Mouse (Mus musculus): ENCODE data around the gene Gapvd1. TPM values are rescaled to one million over a fixed set of nuclear protein-coding genes. Genes with fewer than 3 reads are reported as not detected.
"Not testable (repeated sequence)": the region's sequence is repeated elsewhere in the genome, so short reads cannot be mapped to it uniquely, and the experiment has no call there.

Gene Gapvd1
- total RNA-seq (2021): 100 to 1,000 TPM in 1 of 2 experiments, 10 to 100 TPM in 1; 96.2 to 104 TPM

DNA sequence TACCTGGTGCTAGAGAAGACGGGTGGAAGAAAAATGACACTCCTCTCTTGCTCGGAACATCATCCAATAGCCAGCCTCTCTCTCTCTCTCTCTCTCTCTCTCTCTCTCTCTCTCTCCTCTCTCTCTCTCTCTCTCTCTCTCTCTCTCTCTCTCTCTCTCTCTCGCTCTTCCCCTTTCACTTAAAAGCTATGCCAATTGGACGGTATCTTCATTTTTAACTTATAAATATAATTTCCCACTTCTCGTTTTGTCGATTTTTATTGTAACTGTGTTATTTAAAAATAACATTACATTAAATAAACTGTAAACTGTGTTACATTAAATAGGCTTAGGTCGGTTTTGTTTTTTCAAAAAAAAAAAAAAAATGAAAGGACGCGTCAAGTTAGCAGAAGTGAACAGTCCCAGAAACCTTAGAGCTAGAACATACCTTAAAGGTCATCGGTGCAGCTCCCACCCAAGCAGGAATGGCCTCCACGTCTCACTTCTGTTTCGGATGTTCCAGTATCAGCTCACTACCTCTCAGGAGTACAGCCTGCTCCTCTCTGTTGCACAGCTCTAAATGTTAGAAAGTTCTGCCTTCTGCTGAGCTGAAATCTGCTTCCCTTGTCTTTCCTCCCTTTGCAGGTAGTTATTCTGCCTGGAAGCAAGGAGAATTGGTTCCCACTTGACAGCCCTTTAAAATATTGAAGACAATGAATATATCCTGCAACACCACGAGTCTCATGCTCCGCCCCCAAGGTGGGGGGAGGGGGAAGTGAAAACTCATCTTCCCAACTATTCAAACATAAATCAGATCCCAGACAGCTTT lies at the start of gene Gapvd1:
Gene Gapvd1, minus strand, starts transcription at position 682 of the 808 bp plus-strand sequence.
- DNase-seq (ENCODE audit: extremely low spot score in 1 of 2, low spot score in 1 of 2): no peak

DNA sequence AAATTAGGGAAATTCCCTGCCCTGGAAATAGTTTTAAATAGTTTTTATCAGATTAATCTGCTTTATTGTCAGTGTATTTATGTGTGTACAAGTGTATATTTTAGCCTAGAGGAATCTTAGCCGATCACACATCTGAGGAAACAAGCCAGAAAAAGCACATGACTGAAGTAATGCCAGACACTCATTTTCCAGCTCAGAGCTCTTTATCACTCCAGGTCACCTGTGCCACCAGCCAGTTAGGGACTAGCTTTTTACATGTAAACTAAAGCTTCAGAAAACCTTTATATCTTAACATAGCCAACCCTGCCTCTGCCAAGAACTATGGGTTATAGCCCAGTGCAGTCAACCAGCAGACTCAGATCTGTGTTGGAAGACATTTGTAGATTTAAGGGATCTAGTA lies 49.8 kb upstream of the Gapvd1 start:
- DNase-seq (ENCODE audit: extremely low spot score in 1 of 2, low spot score in 1 of 2): no peak

DNA sequence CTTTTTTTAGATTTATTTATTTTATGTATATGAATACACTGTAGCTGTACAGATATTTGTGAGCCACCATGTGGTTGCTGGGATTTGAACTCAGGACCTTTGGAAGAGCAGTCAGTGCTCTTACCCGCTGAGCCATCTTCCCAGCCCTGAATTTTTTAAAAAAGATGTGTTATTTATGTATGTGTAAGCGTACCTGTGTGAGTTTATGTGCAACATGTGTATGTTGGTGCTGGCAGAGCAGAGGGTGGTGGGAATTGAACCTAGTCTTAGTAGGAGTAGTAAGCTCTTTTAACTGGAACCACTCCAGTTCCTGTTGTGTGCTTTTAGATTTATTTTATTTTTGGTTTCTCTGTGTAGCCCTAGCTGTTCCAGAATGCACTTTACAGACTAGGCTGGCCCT lies 49.1 kb upstream of the Gapvd1 start:
- DNase-seq (ENCODE audit: extremely low spot score in 1 of 2, low spot score in 1 of 2): no peak

DNA sequence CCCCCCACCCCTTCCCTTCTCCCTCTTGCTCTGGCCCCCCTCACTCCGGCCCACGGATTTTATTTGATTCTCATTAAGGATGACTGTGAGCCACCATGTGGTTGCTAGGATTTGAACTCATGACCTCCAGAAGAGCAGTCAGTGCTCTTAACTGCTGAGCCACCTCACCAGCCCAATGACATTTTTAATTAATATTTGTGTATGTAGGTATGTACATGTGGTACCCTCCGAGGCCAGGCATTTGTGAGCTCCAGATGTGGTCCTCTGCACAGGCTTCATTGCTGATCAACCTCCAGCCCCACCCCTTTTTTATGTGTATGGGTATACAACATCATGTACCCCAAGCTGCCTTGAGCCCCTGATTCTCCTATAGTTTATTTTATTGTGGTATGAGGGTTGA lies 48.7 kb upstream of the Gapvd1 start:
- no peak for DNase-seq (ENCODE audit: extremely low spot score in 1 of 2, low spot score in 1 of 2)

DNA sequence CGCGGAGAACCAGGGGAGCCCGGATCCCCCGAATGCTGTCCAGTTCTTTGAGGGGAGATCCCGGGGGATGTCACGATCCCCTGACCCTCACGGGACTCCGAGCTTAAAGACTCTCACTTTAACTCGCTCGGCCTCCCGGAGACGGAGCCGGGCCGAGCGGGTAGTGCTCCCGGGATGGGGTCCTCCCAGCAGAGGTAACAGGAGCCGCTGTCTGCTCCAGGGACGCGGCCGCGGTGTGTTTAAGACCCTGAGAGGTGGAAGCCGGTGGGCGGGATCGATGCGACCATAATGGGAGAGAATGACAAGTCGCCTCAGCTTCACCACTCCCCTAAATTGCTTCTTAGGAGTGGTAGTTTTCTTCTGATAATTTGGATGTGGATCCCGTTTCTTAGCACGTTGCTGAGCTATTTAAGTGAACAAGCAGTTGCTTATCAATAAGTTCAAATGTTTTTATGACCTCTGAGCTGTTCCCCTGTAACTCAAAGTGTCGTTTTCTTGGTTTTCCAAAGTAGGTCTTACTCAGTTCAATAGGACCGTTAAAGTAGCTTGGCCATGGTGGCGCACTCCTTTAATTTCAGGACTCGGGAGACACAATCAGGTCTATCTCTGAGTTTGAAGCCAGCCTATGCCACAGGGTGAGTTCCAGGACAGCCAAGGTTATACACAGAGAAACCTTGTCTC lies 47.7 kb upstream of the Gapvd1 start:
- peak in 1 of 2 experiments; percentile 27 for DNase-seq (ENCODE audit: extremely low spot score in 1 of 2, low spot score in 1 of 2)

DNA sequence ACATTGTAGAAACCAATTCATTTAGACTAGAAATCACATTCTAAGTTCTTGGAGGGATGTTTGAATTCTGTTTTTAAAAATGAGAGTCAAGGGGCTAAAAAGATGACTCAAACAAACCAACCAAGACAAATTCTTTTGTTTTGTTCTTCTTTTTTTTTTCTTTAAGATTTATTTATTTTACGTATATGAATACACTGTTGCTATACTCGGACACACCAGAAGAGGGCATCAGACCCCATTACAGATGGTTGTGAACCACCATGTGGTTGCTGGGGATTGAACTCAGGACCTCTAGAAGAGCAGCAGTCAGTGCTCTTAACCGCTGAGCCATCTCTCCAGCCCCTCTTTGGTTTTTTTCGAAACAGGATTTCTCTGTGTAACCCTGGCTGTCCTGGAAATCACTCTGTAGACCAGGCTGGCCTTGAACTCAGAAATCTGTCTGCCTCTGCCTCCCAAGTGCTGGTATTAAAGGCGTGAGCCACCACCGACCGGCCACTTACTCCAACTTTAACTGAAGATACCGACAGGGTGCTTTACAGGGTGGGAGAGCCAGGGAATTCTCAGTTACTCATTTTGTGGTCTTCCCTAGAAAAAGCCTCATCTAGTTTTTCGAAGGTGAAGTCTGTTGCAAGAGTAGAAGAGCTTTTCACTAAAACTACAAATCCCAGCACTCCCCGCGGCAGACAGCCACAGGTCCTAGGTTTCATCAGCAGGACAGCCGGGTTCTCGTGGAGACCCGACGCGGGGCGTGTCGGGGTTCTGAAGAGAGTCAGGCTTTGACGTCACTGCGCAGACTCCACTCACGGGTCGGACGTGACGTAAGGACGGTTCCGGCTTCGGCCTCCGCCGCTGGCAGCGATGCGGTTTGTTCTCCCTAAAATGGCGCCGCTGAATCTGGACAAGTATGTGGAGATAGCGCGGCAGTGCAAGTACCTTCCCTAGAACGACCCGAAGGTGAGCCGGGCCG lies 46.8 kb upstream of the Gapvd1 start:
- DNase-seq (ENCODE audit: extremely low spot score in 1 of 2, low spot score in 1 of 2): peak; percentile 92 to 95

DNA sequence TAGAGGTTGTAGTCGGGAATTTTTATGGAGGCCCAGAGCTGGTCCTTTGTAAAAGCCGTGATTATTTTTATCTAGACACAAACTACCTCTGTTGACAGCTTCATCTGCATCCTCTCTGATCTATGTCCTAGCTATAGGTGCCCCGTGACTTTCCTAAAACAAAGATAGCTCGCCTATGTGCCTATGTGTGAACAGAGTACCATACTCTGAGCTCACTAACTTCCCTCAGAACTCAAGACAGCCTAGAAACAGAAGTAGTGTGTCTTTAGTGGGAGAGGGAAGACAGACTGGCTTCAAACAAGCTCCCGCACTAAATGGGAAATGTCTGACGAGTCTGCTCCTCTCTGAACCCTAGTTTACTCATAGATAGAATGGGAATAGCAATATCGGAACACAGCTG lies 45.3 kb upstream of the Gapvd1 start:
- DNase-seq (ENCODE audit: extremely low spot score in 1 of 2, low spot score in 1 of 2): no peak

DNA sequence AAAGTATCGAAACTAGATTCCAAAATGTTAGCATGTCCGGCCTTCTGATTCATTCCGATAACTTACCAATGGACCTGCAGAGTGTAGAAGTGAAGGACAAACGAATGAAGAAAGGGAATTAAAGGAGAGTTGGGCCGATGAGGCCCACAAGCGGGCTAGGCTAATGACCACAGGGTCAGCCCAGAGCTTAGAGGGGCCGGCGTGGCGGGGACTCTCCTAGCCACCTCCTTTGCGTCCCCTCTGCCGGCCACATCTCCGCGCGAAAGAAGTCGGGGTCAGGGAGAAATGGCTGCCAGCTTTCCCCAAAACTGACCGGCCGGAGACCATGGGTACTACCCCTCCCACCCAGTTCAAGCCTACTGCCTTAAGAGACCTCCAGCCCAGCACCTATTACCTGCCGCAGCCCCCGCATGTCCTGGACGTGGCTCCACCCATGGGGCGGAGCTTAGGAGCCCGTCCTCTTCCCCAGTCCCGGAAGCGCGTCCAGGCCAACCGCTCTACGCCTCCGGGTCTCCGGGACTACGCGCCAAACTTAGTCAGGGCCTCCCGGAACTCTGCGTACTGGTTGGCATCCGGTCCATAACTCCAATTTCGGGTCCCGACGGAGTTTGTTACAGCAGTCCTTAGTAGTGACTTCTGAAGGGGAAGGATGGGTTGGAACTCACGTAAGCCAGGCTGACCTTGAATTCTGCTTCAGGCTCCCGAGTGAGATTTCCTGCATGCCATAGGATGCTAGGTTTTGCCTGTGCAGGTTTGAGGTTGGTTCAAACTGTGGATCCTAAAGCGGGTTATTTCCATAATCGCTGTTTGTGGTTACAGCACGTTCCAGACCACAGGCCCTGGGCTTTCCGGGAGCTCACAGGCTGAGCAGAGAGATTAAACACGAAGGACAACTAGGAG lies 44.6 kb upstream of the Gapvd1 start, which contains the start of gene Rabepk:
Gene Rabepk, minus strand, starts transcription at position 556 of the 900 bp plus-strand sequence.
- peak; percentile 49 to 64 for DNase-seq (ENCODE audit: extremely low spot score in 1 of 2, low spot score in 1 of 2)

DNA sequence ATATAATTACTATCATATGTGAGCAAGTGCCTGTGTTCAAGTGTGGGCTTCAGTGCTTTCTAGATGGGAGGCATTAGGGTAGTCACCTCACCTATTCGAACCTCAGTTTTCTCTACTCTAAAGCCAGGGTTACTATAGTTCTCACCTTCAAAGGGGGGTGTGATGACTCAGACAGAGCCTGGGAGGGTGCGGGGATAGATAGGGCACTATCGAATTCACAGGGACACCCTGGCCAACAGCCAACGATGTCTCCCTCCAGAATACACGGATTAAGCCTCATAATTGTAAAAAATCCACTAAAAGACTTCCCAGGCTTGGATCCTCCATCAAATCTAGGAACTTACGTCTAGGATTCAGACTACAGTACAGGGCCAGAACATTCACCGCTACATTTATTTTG lies 40.4 kb upstream of the Gapvd1 start:
- DNase-seq (ENCODE audit: extremely low spot score in 1 of 2, low spot score in 1 of 2): no peak

DNA sequence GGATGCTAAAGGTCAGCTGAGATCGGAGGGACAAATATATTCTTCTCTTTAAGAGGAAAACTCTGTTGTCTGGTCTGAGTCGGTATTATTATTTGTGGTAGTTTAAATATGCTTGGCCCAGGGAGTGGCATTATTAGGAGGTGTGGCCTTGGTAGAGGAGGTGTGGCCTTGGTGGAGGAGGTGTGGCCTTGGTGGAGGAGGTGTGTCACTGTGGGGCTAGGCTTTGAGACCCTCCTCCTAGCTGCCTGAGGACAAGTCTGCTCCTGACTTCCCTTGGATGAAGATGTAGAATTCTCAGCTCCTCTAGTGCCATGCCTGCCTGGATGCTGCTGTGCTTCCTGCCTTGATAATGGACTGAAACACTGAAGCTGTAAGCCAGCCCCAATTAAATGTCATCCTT lies 39.5 kb upstream of the Gapvd1 start:
- no peak for DNase-seq (ENCODE audit: extremely low spot score in 1 of 2, low spot score in 1 of 2)

DNA sequence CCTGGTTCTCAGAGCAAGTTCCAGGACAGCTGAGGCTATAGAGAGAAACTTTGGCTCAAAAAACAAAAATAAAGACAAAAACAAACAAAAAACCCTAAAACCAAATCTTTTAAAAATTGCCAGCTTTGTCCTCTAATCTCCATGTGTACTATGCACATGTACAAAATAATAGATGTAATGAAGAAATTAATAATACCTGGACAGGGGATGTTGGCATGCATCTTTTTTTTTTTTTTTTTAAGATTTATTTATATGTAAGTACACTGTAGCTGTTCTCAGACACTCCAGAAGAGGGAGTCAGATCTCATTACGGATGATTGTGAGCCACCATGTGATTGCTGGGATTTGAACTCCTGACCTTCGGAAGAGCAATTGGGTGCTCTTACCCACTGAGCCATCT lies 37.5 kb upstream of the Gapvd1 start:
- not testable (repeated sequence) for DNase-seq (ENCODE audit: extremely low spot score in 1 of 2, low spot score in 1 of 2)

DNA sequence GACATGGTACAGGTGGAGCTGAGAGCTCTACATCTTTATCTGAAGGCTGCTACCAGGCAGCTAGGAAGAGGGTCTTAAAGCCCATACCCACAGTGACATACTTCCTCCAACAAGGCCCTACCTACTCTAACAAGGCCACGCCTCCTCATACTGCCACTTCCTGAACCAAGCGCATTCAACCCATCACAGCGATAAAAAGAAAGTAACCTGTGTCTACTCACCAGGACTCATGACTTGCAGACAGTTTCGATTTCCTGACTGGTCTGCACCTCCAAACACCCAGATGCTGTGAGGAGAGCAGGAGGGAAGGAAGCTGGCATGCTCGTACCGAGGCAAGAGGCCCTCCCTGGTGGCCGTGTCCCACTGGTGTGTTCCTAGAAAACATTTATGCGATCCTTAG lies 35.2 kb upstream of the Gapvd1 start:
- no peak for DNase-seq (ENCODE audit: extremely low spot score in 1 of 2, low spot score in 1 of 2)

DNA sequence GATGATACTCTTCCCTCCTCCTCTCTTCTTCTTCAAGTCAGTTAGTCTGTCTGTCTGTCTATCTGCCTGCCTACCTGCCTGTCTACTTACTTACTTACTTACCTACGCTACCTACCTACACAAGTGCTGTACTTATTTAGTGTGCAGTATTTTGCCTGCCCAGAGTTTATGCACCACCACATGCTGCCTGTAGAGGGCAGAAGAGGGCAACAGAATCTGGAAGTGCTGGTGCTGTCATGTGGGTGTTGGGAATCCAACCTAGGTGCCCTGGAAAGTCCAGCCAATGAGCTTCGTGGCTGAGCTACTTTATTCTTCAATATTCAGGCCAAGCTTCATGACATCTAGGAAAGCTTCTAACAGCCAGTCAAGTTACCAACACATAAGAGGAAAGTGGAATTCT lies 29.1 kb upstream of the Gapvd1 start:
- peak in 1 of 2 experiments; percentile 33 for DNase-seq (ENCODE audit: extremely low spot score in 1 of 2, low spot score in 1 of 2)

DNA sequence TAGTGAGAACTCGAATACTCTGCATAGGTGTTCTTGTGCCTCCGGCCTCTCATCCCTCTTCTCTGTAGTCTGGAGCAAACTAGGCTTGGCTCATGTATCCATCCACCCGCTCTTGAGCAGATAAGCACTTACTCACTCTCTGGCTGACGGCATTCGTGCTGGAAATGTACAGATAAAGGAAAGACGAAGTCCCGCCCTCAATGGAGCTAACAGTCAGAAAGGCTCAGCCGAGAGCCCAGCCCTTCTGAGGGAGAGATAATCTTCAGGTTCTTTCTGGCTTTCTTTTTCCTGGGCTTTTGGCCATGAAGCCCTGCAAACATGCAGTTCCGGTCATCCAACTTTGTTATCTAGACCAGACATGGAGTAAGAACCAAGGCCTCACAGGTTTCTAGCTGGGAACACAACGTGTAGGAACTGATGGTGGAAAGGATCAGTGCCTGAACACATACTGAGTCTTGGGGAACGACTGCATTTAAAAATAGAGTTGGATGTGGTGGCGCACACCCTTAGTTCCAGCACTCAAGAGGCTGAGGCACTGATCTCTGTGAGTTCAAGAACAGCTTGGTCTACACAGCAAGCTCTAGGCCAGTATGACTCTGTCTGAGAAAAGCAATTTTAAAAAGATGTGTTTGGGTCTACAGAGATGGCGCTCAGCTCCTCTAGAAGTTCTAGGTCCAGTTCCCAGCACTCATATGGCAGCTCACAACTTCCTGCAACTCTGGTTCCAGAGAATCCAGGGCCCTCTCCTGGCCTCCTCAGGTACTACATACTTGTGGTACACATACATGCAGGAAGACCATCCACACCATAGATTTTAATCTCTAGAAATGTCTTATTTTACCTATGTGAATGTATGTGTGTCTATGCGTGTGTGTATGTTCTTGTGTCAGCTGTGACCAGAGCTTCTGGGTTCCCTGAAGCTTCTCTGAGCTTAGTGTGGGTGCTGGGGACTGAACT lies 28.3 kb upstream of the Gapvd1 start:
- DNase-seq (ENCODE audit: extremely low spot score in 1 of 2, low spot score in 1 of 2): no peak

DNA sequence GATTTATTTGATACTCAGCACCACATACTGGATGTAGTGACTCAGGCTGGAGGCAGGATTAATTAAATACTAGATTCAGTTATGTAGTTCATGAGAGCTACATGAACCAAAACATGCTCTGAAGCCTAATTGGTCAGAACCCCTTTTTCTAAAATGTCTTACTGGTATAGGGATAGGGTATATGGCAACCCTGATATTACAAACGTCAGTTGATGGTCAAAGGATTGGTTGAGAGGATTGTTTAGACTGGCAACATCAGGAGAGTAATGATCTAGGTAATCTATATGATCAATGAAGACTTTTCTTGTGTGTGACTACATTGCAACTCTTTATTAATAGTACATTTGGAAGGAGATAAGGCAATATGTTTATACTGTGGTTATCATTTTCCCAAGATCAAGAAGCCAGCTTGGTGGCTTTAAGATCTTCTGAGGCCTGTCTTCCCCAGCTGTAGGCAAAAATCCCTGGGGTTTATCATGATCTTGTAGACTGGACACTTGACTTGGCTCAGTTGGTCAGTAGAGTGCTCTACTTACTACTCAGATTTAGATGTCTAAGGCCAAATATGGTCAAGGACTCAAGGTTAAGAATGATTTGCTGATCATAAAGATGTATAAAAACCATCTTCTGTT lies 22.3 kb upstream of the Gapvd1 start:
- no peak for DNase-seq (ENCODE audit: extremely low spot score in 1 of 2, low spot score in 1 of 2)

DNA sequence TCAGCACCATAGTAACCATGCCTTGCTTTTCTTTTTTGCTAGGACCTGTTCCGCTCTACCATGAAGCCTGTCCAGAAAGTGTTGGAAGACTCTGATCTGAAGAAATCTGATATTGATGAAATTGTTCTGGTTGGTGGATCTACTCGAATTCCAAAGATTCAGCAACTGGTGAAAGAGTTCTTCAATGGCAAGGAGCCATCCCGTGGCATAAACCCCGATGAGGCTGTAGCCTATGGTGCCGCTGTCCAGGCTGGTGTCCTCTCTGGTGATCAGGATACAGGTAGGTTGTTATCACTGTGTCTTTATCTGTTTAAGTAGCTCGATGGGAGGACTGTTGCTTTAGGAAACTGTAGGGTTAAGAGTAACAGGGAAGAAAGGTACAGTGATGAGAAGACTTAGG lies 19.5 kb upstream of the Gapvd1 start:
- no peak for DNase-seq (ENCODE audit: extremely low spot score in 1 of 2, low spot score in 1 of 2)

DNA sequence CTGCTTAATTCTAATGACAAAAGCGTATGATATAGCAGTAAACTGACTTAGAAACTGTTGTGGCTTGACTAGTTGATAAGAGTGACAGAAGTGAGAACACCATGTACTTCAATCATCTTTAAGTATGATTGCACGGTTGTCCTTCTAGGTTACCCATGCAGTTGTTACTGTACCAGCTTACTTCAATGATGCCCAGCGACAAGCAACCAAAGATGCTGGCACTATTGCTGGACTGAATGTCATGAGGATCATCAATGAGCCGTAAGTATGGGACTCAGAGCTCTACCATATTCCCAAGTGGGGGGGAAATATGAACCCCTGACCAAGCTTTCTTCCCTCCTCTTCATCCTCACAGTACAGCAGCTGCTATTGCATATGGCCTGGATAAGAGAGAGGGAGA lies 18.6 kb upstream of the Gapvd1 start:
- DNase-seq (ENCODE audit: extremely low spot score in 1 of 2, low spot score in 1 of 2): no peak

Measured in layer of hippocampus, postnatal 25 days (tissue).